Mouse (Mus musculus): ENCODE measurements around the gene Dnajc12. TPM values are rescaled to one million over a fixed set of nuclear protein-coding genes. Genes with fewer than 3 reads are reported as not detected.

Gene Dnajc12
- total and polyA plus RNA-seq, 3 experiments: 3.5 to 13.5 (median 11.6) TPM

GRCm38 (mm10) chr10:63386991-63387390, 4.7 kb downstream of the Dnajc12 start:
- no peaks in the 10 kb centered on the region for H3K79me2 ChIP-seq (replicated peaks; ENCODE audit: control insufficient read depth, insufficient read depth, low read length)
- H3K4me1 ChIP-seq (ENCODE audit: control insufficient read depth, insufficient read depth, low read length): no peaks in the 10 kb centered on the region
- H3K36me3 ChIP-seq (ENCODE audit: control insufficient read depth, insufficient read depth, low read length): no peaks in the 10 kb centered on the region
- peak overlapping the region; percentile 51 for H3K4me3 ChIP-seq
- no peak for DNase-seq
- intact Hi-C loops (cut with DNase I): loop anchor here (10.0 kb wide), 1 partner anchor 362 kb away; the partner anchor contains the start of genes Hnrnph3 and Pbld2
- WGBS: 5% methylated on average over 10 of the region's 10 CpGs
- no peaks in the 10 kb centered on the region for H3K27me3 ChIP-seq (ENCODE audit: control insufficient read depth, insufficient read depth, low read length)
- H3K9ac ChIP-seq (ENCODE audit: low read depth, low read length): no peak overlapping the region; the same call in none of the 2 replicates
- peak overlapping the region; percentile 65 for H3K27ac ChIP-seq
- TF ChIP-seq EP300 (IDR thresholded peaks at IDR 0.05; ENCODE audit: insufficient read depth, low read depth, low read length): no peak
- TF ChIP-seq POLR2A (IDR thresholded peaks at IDR 0.05; ENCODE audit: insufficient read depth, low read depth, low read length): no peak
- no peak for TF ChIP-seq CTCF (IDR thresholded peaks at IDR 0.05)

DNA sequence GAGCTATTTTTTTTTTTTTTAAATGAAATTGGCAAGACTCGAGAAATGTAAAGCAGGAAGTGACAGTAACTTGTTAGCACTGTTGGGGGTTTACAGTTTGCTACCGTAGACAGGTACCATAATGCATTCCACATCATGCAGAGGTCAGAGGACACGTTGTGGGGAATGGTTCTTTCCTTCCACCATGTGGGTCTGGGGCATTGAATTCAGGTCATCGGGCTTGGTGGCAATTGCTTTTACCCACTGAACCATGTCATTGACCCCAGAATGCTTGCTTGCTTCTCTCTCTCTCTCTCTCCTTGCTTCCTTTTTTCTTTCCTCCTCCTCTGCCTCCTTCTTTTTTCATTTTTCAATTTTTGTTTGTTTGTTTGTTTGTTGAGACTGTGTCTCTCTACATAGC, 6.7 kb downstream of the Dnajc12 start:
- intact Hi-C loops (cut with DNase I): loop anchor here (10.0 kb wide), 1 partner anchor 364 kb away; the partner anchor contains the start of genes Hnrnph3 and Pbld2
- H3K27ac ChIP-seq: no peak overlapping the region
- no peaks in the 10 kb centered on the region for H3K79me2 ChIP-seq (replicated peaks; ENCODE audit: control insufficient read depth, insufficient read depth, low read length)
- H3K9ac ChIP-seq (ENCODE audit: low read depth, low read length): no peak overlapping the region
- DNase-seq: no peak
- no peaks in the 10 kb centered on the region for H3K27me3 ChIP-seq (ENCODE audit: control insufficient read depth, insufficient read depth, low read length)
- no peak overlapping the region for H3K4me3 ChIP-seq
- H3K4me1 ChIP-seq (ENCODE audit: control insufficient read depth, insufficient read depth, low read length): no peaks in the 10 kb centered on the region
- H3K36me3 ChIP-seq (ENCODE audit: control insufficient read depth, insufficient read depth, low read length): no peaks in the 10 kb centered on the region
- no peak for TF ChIP-seq POLR2A (IDR thresholded peaks at IDR 0.05; ENCODE audit: insufficient read depth, low read depth, low read length)
- TF ChIP-seq EP300 (IDR thresholded peaks at IDR 0.05; ENCODE audit: insufficient read depth, low read depth, low read length): no peak
- TF ChIP-seq CTCF (IDR thresholded peaks at IDR 0.05): no peak
- 70% methylated on average over 4 of the region's 4 CpGs for WGBS

- Histone ChIP-seq H3K9ac (ENCODE audit: low read depth, low read length) (no peak overlapping the region), H3K27ac (no peak overlapping the region), H3K27me3 (ENCODE audit: control insufficient read depth, insufficient read depth, low read length) (no peaks in the 10 kb centered on the region), H3K79me2 (replicated peaks; ENCODE audit: control insufficient read depth, insufficient read depth, low read length) (no peaks in the 10 kb centered on the region), H3K4me1 (ENCODE audit: control insufficient read depth, insufficient read depth, low read length) (no peaks in the 10 kb centered on the region), H3K4me3 (no peak overlapping the region), H3K36me3 (ENCODE audit: control insufficient read depth, insufficient read depth, low read length) (no peaks in the 10 kb centered on the region)
- no peak for DNase-seq
- intact Hi-C loops (cut with DNase I): no loop called here
- WGBS: 92% methylated on average over 10 of the region's 10 CpGs
- no peak for TF ChIP-seq POLR2A (IDR thresholded peaks at IDR 0.05; ENCODE audit: insufficient read depth, low read depth, low read length)
- TF ChIP-seq CTCF (IDR thresholded peaks at IDR 0.05): no peak
- TF ChIP-seq EP300 (IDR thresholded peaks at IDR 0.05; ENCODE audit: insufficient read depth, low read depth, low read length): no peak
Measured at GRCm38 (mm10) chr10:63396963-63397362, 14.7 kb downstream of the Dnajc12 start.

DNA sequence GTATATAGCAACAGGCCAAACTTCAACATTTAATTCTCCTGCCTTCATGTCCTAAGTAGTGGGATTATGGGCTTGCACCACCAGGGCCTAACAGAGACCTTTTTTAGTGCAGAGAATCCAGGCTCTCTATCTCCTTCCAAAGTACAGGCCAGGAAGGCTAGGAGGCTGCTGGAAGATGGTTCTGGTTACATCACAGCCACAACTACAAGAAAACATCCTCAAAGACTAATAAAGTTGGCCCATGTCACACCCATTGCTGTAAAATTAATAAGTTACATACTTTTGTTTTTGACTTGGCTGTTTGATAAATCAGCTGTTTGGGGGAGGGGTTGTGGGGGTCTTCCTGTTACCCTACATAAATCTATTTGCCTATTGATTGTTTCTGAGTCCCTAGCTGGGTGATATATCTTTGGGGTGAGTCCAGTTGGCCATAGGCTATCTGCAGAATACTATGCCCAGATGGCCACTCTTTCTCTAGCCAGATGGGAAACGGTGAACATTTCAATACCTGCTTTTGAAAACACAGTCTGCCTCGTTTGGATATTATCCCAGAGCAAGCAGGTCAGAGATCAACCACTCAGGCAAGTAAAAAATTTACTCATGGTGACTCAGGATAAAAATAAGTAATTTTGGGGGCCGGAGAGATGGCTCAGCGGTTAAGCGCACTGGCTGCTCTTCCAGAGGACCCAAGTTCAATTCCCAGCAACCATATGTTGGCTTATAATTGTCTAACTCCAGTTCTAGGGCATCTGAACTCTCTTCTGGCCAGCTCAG, 20.7 kb downstream of the Dnajc12 start:
- Histone ChIP-seq H3K79me2 (replicated peaks; ENCODE audit: control insufficient read depth, insufficient read depth, low read length) (no peaks in the 10 kb centered on the region), H3K4me1 (ENCODE audit: control insufficient read depth, insufficient read depth, low read length) (no peaks in the 10 kb centered on the region), H3K9ac (ENCODE audit: low read depth, low read length) (no peak overlapping the region), H3K27me3 (ENCODE audit: control insufficient read depth, insufficient read depth, low read length) (no peaks in the 10 kb centered on the region), H3K36me3 (ENCODE audit: control insufficient read depth, insufficient read depth, low read length) (no peaks in the 10 kb centered on the region), H3K4me3 (no peak overlapping the region), H3K27ac (no peak overlapping the region)
- no peak for TF ChIP-seq EP300 (IDR thresholded peaks at IDR 0.05; ENCODE audit: insufficient read depth, low read depth, low read length)
- TF ChIP-seq CTCF (IDR thresholded peaks at IDR 0.05): no peak
- TF ChIP-seq POLR2A (IDR thresholded peaks at IDR 0.05; ENCODE audit: insufficient read depth, low read depth, low read length): no peak
- WGBS: 84% methylated on average over 5 of the region's 5 CpGs
- DNase-seq: no peak
- intact Hi-C loops (cut with DNase I): no loop called here

- no peak for DNase-seq
- TF ChIP-seq CTCF (IDR thresholded peaks at IDR 0.05) (no peak), POLR2A (IDR thresholded peaks at IDR 0.05; ENCODE audit: insufficient read depth, low read depth, low read length) (no peak), EP300 (IDR thresholded peaks at IDR 0.05; ENCODE audit: insufficient read depth, low read depth, low read length) (no peak)
- no peaks in the 10 kb centered on the region for H3K36me3 ChIP-seq (ENCODE audit: control insufficient read depth, insufficient read depth, low read length)
- no peak overlapping the region for H3K27ac ChIP-seq
- H3K4me3 ChIP-seq: no peak overlapping the region
- WGBS: 90% methylated on average over 2 of the region's 2 CpGs
- no peak overlapping the region for H3K9ac ChIP-seq (ENCODE audit: low read depth, low read length)
- no peaks in the 10 kb centered on the region for H3K79me2 ChIP-seq (replicated peaks; ENCODE audit: control insufficient read depth, insufficient read depth, low read length)
- intact Hi-C loops (cut with DNase I): no loop called here
- H3K4me1 ChIP-seq (ENCODE audit: control insufficient read depth, insufficient read depth, low read length): no peaks in the 10 kb centered on the region
- no peaks in the 10 kb centered on the region for H3K27me3 ChIP-seq (ENCODE audit: control insufficient read depth, insufficient read depth, low read length)
Measured at GRCm38 (mm10) chr10:63403636-63404035, 21.4 kb downstream of the Dnajc12 start.
